Mouse (Mus musculus) heart, postnatal 36 days (tissue): Measurements from ENCODE around the gene Cd34. TPM values are rescaled to one million over a fixed set of nuclear protein-coding genes. Genes with fewer than 3 reads are reported as not detected.

Experiments
- DNase-seq, 2 experiments: peaks; one replicate each; pipeline ENCODE4 v3.0.0; 2021 to 2022
- intact Hi-C: fragments of 180-260 bp; cut with DNase I; formaldehyde crosslinking; loops from one replicate; pipeline ENCODE4 v1.15.1; 2025
- total RNA-seq, 2 experiments: library from RNA; stranded (reverse); gene quantifications; 2 replicates each; pipeline ENCODE4 v1.2.3; 2021

Gene Cd34
- total RNA-seq, 2 experiments from 2014 or later, result 102 to 112 TPM

DNA sequence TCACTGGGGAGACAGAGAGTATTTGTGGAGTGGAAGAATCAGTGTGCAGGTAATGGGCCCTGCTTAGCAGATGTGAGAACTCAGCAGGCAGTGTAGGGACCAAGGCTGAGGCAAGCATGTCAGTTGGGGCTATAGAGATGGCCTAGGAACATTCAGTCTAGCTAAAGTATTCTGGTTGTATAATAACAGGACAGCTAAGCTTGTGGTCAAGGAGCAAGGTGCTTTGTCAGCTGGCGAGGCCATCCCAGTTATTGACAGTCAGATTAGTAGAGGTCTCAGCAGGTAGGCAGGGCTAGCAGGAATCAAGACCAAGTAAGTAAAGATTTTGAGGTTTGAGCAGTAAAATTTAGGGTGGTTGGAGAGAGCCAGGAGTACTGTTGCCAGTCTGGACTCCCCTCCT lies 59.8 kb downstream of the Cd34 start:
- DNase-seq, result no peak
- intact Hi-C loops, result no loop called here

DNA sequence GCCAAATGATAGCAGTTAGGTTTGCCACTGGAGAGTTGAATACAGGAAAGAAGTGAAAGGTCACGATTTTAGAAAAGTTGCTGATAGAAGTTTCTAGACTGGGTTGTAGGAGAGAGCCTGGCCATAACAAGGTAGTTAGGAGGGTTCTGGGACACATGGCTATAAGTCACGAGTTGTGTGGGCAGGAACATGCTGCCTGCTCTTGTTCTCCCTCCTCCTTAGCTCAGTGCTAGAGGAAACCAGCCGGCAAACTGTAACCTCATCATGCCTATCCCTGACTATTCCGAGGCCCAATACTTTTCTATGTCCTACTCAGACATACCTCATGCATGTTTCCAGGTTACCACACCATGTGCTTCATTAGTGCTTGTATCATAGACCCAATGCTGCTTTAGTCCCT lies 64.7 kb downstream of the Cd34 start:
- intact Hi-C loops, result no loop called here
- no peak for DNase-seq

DNA sequence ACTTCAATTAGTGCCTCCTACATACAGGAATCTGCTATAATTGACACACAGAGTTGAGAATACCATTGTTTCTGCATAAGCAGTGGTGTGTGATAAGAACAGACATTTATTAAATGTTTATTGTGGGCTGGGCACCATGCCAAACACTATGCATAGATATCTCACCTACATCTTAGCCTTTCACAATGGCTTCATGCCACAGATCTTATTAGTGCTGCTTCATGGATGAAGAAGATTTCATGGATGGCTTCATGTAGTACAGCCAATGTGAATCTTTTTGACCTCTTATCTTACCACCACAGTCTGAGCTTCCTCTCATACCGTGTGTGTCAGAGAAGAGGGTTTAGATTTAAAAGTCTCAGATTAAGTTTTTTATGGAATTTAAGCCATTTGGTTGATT lies 65.6 kb downstream of the Cd34 start:
- DNase-seq, result no peak
- intact Hi-C loops, result no loop called here

DNA sequence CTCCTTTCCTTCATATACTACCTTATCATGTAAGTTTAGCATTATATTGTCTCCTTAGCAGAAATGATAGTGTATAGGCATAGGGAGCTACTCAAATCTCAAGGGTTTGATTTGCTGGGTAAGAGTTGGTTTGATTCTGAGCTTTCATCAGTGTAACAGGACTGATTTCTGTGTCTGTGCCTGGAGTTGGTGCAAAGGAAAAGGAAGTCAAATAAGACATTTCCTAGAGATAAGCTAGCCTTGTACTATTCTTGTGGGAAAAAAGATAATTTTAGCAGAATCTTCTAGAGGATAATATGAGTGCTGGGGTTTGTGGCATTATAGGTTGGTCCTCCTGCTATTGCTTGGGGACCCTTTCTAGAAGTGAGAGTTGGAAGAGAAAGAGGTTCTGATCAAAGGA lies 67.6 kb downstream of the Cd34 start:
- DNase-seq, result no peak
- intact Hi-C loops, result no loop called here

Other genes starting within 250 kb of the Cd34 start
- 1 to 10 TPM in 1 of 2 experiments, under 1 TPM in 1; 0.80 to 1.2 TPM for gene Cd46, start 153.4 kb downstream of the Cd34 start, total RNA-seq
- gene Cr1l, start 192.8 kb downstream of the Cd34 start, total RNA-seq, result 10 to 100 TPM; 69.3 to 70.9 TPM
- gene Cr2, start 237.9 kb downstream of the Cd34 start, total RNA-seq, result under 1 TPM; 0.31 to 0.38 TPM